Mouse (Mus musculus): ENCODE measurements around the gene C1qtnf2.

Gene C1qtnf2

GRCm38 (mm10) chr11:43537074-43537473 is 63.0 kb downstream of the C1qtnf2 start:
- no peak for DNase-seq (ENCODE audit: low spot score)

GRCm38 (mm10) chr11:43539863-43540262 is 65.8 kb downstream of the C1qtnf2 start:
- DNase-seq (ENCODE audit: low spot score), result no peak

Measured in ovary, postnatal 36 days (tissue).